Mouse (Mus musculus) kidney, postnatal 0 days (tissue): ENCODE measurements at regions not wholly inside any gene's neighbourhood (a gene's known extent, or its start where the extent isn't known, plus 50 kb on each side); places are given as distances from the start of the nearest gene placed in this dataset.
A peak's percentile ranks its signal among the peaks of the same experiment; 100 is the strongest.

Experiments used
- ATAC-seq: fragments of 200-750 bp; cut with Nextera tagmentation; replicated peaks from 2 replicates; pipeline ENCODE4 v1.8.0; 2017; ENCODE audit warnings: low read depth, moderate number of reproducible peaks, moderate TSS enrichment, moderate library complexity; ENCODE audit not compliant: low FRiP score
- DNase-seq: peaks from one replicate; pipeline ENCODE4 v3.0.0-alpha.2; 2016; ENCODE audit warnings: low spot score
- H3K27ac ChIP-seq: fragments of 300-500 bp; sonication (generic); 2 replicates; pipeline ENCODE4 v1.5.1; 2014; ENCODE audit warnings: mild to moderate bottlenecking
- H3K27me3 ChIP-seq: fragments of 300-500 bp; sonication (generic); 2 replicates; pipeline ENCODE4 v1.6.1; 2014; ENCODE audit warnings: low read length, mixed read lengths; ENCODE audit not compliant: insufficient read depth
- H3K36me3 ChIP-seq: fragments of 300-500 bp; sonication (generic); 2 replicates; pipeline ENCODE4 v1.6.1; 2014; ENCODE audit warnings: low read length, mixed read lengths; ENCODE audit not compliant: insufficient read depth
- H3K4me1 ChIP-seq: fragments of 300-500 bp; sonication (generic); replicated peaks from 2 replicates; pipeline ENCODE4 v1.6.1; 2014; ENCODE audit warnings: antibody characterized with exemption, low read length, mixed read lengths; ENCODE audit not compliant: insufficient read depth
- H3K4me2 ChIP-seq: fragments of 300-500 bp; sonication (generic); 2 replicates; pipeline ENCODE4 v1.6.1; 2014; ENCODE audit warnings: mild to moderate bottlenecking, low read length, moderate library complexity, mixed read lengths
- H3K4me3 ChIP-seq: fragments of 300-500 bp; sonication (generic); replicated peaks from 2 replicates; pipeline ENCODE4 v1.5.1; 2014; ENCODE audit warnings: low read depth, low read length
- H3K9ac ChIP-seq: fragments of 300-500 bp; sonication (generic); 2 replicates; pipeline ENCODE4 v1.6.1; 2014; ENCODE audit warnings: low read depth, low read length
- H3K9me3 ChIP-seq: fragments of 300-500 bp; sonication (generic); replicated peaks from 2 replicates; pipeline ENCODE4 v1.6.1; 2016; ENCODE audit warnings: low read length, inconsistent platforms, mixed read lengths
- CTCF ChIP-seq: IDR thresholded peaks from 2 replicates; pipeline ENCODE4 v1.5.1; 2016; ENCODE audit warnings: antibody characterized with exemption, low read depth, mild to moderate bottlenecking, moderate library complexity
- WGBS: fragments of 180-500 bp; shearing (Covaris S2); extraction: QIAGEN DNeasy Blood & Tissue Kit; methylation state at CpG from one replicate; pipeline ENCODE4 v1.1.7; 2014; 5-methylcytosine and 5-hydroxymethylcytosine counted together

DNA sequence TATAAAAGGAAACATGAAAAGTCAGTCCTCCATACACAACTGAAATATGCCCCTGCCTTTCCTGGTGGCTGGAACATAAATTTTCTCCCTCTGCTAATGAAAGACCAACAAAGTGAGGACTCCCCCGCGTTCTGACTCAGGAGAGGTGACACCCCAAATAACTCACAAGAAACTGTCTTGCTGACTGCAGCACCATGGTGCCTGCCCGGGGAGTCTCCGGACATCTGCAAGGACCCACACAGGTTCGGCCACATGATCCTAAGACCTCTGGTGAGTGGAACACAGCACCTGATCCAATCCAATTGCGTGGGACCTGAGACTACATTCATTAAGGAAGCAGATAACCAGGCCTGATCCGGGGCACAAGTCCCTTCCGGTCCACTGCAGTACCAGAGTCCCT lies 79.9 kb downstream of the Mtrr start:
- H3K4me1 ChIP-seq: no peaks in the 10 kb centered on the region
- H3K4me2 ChIP-seq: no peak overlapping the region
- no peak for TF ChIP-seq CTCF
- H3K9me3 ChIP-seq: no peaks in the 10 kb centered on the region
- peak; percentile 74 for ATAC-seq
- no peak overlapping the region for H3K9ac ChIP-seq
- H3K27ac ChIP-seq: no peak overlapping the region
- 61% methylated on average over 8 of the region's 8 CpGs for WGBS
- DNase-seq: peak; percentile 22
- H3K4me3 ChIP-seq: no peak overlapping the region
- H3K36me3 ChIP-seq: no peaks in the 10 kb centered on the region
- H3K27me3 ChIP-seq: no peaks in the 10 kb centered on the region
